Mouse (Mus musculus): Measurements from ENCODE around the gene Ccdc63.
A peak's percentile ranks its signal among the peaks of the same experiment; 100 is the strongest.

Ccdc63 gene

DNA sequence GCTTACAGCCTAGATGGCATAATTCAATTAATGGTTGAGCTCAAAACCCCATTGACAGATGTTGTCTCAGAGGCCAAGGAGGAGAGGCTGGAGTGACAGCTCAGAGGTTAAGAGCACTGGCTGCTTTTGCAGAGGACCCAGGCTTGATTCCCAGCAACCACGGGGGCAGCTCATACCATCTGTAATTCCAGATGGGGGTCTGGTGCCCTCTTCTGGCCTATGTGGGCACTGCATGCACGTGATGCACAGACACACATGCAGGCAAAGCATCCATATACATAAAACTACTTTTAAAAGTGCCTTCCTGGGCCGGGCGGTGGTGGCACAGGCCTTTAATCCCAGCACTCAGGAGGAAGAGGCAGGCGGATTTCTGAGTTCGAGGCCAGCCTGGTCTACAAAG lies 24.4 kb downstream of the Ccdc63 start:
- DNase-seq = no peak

DNA sequence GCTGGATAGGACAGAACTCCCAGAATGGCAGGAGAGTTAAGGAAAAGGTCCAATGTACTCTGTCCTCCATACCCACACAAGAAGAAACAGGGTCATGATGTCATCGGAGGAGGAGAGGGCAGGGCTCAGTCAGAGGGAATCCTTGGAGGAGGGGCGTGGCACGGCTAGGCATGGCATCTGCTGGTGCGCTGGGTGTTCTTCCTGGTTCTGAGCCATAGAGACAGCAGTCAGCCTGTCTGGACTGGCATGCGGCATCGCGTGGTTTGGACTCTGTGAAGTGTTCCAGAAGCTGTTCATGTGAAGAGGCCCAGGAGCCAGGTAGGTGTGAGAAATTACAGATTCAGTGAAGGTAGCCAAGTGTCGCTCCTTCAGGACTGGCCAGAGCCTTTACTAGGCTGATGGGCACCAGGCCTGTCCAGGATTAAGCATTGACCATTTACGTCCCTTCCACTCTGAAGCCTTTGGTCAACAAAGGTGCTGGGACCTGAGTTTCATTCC lies 25.3 kb downstream of the Ccdc63 start:
- DNase-seq = no peak

DNA sequence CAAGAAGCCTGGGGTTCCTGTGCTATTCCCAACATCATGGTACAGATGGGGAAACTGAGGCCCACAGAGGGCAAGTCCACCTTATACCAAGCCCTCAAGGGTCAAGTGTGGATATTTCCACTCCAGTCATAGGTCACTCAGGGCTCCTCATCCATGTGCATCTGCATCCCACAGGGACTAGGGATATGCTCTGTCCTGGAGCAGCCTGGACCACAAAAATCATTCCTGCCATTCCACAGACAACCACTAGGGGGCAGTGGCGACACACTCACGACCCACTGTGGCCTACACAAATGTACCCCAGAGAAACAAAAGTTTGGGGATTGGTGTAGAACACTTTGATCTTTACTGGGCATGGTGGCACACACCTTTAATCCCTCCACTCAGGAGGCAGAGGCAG lies 26.4 kb downstream of the Ccdc63 start:
- peak; percentile 69 to 80 for DNase-seq

DNA sequence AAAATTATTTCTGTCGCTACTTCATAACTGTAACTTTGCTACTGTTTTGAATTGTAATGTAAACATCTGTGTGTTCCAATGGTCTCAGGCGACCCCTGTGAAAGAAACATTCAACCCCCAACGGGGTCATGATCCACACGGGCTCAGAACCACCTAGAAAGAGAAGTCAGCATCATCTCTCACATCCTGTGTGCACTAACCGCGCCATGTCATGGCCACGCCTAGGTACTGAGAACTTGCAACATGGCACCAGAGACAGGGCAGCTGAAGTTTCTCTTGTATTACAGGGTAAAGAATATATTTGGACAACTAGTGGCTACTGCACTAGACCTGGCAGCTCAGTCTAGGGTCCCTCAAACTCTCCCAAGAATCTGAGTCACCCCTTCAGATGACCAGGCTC lies 27.2 kb downstream of the Ccdc63 start:
- DNase-seq = no peak

DNA sequence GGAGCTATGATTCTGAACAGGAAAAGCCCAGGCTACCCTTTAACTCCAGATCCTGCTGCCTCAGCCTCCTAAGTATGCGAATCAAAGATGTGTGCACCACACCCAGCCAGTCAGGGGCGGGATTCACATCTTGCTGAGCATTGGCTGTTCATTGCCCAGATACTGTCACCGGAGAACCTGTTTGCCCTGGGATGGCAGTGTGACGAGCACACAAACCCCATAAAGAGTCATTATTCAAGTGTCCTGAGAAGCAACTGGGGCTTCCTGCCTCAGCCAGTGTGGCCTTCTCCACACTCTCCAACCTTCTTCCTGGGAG lies 28.7 kb downstream of the Ccdc63 start:
- DNase-seq = no peak

DNA sequence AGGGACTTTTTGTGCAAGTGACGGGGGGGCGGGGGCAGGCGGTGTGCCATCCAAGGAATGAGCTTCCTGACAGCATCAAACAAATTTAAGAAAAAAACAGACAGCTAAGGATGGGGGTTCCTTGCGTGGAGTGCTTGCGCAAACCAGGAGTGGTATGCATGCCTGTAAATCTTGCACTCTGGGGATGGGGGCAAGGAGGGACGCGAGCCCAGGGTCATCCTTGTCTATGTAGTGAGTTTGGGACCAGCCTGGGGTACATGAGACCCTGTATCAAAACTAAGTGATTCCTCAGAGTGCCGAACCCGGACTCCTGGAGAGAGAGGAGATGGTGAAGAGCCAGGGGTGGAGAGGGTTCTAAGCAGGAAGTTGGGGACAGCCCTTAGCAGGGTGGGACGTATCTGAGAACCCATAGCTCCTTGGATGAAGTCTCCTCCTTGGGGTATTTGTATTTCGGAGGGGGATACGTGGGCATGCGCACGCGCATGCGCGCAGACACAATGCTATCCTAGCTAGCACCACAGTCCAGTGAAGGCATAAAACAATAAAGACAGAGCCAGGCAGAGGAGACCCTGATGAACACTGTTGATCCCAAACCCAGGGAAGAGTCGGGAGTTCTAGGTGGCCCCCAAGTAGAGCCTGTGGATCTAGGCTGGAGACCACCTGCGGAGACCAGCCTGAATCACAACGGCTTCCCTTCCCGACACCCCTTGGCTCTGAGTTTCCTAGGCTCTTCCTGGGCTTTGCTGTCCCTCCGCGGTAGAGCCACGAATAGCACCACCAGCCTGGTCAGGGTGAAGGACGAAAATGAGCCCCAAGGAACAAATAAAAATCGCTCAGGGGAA lies 29.3 kb downstream of the Ccdc63 start:
- no peak for DNase-seq

DNA sequence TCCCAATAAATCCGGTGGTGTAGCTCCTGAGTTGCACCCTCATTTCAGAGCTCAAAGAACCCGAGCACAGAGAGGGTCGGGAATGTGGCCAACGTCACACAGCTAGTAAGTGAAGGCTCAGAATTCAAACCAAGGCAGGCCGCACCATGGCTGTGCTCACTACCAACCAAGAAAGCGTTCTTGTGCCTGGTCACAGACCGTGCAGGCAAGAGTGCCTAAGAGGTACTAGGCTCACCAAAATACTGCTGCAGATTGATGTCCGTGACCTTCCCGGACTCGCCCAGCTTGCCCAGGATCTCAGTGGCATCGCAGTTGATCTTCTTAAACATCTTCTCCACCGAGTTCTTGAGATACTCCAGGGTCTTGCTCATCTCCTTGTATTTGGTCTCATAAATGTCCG lies 30.0 kb downstream of the Ccdc63 start:
- DNase-seq = no peak

DNA sequence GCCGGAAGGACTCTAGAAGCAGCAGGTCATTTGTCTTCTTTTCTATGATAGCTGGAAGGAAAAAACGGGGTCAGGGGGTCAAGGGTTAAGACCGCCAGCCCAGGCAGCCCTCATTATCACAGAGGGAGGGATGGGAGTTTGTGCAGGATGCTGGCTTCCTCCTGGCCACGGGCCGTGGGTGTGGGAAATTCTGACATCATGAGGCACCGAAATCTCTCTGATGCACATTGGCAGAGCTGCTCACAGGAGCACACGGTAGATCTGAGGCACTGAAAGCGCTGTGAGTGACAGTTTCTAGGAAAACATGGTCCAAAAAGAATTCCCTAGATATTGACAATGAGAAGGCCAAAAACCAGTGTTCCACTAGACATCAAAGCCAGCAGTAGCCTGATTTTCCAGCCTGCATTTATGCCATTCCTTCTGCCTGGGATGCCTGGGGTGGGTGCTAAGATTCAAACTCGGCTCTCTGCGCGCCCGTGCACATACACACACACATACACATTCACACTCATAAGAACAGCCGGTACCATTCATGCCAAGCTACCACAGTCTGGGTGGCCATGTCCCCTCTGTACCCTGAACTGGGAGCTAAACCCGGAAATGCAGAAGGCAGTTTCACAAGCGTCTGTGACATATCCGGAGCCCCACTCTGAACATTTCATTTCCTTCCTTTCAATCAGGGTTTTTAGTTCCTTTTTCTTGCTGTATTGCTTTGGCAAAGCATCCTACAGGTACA lies 31.1 kb downstream of the Ccdc63 start:
- no peak for DNase-seq

DNA sequence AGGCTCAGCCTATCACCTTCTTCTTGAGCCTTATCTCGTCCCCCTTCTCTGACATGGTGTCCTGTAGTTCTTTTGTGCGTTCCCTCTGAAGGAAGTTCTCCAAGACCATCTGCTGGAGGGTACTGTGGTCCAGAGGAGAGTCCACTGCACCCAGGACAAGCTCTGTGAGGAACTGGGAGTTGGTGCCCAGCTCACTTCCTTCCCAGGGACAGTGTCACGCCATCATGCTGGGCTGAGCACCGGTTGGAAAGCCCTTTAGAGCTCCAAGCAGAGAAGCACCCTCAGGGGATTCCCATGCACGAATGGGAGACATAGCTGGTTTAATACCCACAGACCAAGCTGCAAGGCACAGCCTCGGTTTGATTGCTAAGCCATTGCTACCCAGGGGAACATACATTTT lies 32.5 kb downstream of the Ccdc63 start:
- no peak for DNase-seq

DNA sequence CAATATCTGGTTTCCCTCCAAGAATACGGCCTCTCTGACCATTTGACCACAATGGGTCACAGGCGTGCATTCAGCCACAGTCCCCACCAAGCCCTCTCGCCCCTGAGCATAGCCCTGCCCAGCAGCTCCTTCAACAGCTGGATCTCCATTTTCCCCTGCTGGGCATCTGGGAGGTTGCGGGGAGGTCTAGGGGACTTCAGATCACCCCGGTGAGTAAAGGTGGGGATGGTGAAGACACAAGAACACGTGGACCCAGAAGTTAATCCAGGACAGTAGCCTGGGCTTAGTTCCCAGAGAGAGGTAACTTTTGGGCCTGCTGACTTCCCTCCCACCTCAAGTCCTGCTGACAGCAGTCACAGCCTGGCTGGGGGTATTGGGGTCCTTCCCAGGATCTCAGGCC lies 34.4 kb downstream of the Ccdc63 start:
- no peak for DNase-seq

DNA sequence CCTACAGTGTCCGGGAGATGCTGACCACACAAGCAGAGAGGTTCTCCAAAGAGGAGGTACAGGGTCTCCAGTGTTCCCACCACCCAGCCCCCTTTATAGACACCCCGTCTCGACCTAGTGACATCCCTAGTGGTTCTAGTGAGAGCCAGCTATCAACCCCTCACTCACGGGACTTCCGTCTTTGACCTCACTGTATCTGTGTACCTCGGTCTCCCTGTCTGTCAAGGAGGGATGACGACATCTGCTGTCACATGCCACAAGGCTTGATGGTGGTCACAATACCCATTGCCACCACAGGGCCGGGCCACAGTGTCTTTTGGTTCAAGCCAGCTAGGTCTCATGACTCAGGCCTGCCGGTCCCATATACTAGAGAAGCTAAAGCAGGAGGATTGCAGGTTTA lies 35.6 kb downstream of the Ccdc63 start:
- no peak for DNase-seq

DNA sequence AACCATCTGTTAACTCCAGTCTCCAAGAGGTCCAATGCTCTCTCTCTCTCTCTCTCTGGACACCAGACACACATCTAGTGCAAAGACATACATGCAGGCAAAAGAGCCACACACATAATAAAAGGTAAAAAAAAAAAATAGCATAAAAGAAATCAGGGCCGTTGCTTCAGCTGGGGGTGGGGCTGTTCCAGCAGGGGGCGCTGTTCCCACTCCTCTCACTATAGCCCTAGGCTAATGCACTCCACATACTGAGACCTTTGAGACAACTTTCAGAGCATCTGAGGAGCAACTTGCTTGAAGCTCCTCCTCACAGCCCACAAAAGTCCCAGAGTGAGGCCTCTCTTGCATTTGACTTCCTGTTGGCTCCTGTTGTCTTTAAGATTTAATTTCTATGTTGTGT lies 36.4 kb downstream of the Ccdc63 start:
- DNase-seq = peak; percentile 32 to 43

DNA sequence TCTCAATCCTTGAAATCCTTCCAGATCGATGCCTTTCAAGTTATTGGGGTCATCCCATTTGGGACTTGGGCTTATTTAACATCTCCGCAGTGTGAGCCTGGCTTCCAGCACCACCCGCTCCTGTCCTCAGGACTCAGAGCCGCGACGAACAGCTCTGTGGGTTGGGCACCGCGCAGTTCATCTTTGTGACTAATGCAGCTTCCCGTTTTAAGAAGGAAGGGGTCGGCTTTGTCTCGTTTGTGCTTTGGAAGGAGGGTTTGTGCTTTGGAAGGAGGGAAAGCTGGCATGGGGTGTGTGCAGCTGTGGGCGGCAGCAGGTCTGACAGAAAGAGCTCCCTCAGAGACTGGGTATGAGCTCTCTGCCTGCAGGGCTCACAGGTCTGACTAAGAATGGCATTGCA lies 37.5 kb downstream of the Ccdc63 start:
- DNase-seq = no peak

DNA sequence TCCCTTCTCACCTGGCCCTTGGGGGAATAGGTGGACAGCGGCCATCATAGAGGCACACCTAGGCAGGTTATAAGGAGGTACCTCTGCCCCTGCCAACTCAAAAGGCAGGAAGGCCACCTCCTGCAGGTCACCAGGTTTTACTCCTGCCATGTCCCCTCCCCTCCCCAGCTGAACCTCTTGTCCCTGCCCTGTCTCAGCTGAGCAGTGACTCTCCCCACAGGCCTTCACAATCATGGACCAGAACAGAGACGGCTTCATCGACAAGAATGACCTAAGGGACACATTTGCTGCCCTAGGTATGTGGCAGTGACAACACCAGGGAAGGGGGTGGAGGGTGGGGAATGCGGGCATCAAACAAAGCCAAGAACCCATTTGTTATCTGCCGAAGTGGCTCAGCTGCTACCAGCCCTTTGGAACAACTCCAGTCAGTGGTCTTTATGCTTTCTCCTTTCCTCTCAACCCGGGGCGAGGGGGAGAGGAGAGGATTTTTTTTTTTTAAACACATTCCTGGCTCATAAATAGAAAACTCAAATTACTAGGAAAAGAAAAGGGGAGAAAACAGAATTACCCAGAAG lies 38.1 kb downstream of the Ccdc63 start:
- no peak for DNase-seq

DNA sequence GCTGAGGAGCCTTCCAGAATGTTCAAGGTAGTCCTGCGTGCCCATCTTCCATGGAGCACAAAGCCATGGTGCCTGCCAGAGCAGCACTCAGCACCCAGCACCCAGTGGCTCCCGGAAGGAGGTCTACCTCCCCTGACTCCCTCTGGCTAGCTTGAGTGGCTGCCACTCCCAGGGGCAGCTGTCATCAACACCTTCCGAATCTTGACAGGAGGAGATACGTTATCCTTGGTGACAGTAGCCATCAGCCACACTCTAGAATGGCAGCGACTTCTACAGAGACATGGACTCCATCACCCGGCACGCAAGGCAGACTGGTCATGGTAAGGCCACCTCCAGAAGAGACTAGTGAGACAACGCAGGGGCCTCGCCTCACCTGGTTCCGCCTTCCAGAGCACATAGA lies 46.2 kb downstream of the Ccdc63 start:
- no peak for DNase-seq

DNA sequence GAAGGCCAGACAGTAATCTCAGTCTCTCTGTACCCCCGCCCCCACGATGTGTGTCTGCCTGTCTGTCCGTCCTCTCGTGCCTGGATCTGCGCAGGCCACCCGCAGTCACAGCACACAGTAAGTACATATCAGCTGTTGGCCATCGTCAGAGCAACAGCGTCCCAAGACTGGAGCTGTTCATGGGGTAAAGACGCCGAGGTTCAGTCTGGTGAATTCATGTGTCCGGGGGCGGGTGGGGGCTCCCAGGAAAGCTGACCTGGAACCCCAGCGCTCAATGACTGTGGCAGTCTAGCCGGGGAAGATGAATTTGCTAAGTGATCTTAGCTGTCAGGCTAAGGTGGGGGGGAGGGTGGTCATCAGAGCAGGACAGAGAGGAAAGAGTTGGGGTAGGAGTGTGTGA lies 46.9 kb downstream of the Ccdc63 start:
- DNase-seq = no peak

DNA sequence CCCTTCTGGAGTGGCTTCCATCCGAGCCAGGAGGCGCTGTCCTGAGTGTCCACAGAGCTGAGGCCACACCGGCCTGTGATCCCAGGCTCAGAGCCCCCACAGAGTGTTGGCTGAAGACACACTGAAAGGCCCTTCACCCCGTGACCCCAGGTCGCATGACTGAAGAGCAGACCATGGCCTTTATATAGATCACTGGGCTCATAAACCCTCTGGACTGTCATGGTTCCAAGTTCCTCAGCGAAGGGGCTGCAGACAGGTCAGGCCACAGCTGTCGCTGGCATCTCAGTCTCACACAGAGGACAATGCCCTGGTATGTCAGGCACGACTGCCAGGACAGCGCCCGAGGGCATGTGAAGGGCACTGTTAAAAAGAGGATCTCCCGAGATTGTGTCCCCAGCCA lies 47.8 kb downstream of the Ccdc63 start:
- no peak for DNase-seq

DNA sequence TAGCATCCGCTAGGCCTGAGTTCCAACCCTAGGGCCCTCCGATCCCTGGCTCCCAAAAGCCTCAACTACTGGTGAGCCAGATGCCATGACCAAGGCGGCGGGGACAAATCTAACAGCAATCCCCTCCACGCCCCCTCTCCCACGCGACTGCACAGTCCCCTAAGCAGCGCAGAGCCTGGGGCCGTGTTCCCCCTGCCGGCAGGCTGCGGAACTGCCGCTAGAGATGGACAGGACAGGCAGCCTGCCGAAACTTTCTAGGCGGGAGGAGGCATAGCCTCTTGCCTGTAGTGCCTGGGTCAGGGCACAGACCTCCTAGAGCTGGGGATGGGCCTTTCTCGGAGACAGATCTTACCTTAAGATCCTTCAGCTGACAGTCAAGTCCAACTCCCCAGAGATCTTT lies 49.6 kb downstream of the Ccdc63 start:
- DNase-seq = peak; percentile 42 to 55

DNA sequence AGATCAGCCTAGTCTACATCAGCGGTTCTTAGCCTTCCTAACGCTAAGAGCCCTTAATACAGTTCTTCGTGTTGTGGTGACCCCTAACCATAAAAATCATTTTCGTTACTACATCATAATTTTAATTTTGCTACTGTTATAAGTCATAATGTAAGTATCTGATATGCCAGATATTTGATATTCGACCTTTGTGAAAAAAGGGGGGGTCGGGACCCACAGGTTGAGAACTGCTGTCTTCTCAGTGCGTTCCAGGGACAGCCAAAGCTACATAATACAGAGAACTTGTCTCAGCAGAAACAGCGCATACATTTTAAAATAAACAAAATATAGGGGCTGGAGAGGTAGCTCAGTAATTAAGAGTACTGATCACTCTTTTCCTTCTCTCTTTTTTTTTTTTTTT lies 51.0 kb downstream of the Ccdc63 start:
- no peak for DNase-seq

DNA sequence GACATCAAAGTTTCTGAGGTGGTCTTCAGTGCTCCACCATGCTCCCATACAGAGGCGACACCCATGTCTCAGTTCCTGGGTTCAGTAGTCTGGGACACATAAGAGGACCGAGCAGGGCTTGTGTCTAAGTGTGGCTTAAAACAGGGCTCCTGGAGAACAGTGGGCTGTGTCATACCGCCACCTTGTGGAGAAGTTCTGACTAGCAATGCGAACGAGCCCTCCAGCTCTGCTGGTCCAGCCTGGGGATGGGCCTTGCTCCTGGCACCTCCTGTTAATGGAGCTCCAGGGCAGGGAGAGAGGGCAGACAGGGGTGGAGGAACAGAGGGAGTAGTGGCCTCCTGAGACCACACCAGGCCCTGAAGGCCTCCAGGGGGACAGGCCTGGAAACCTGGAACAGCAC lies 51.7 kb downstream of the Ccdc63 start:
- peak; percentile 87 to 92 for DNase-seq

DNA sequence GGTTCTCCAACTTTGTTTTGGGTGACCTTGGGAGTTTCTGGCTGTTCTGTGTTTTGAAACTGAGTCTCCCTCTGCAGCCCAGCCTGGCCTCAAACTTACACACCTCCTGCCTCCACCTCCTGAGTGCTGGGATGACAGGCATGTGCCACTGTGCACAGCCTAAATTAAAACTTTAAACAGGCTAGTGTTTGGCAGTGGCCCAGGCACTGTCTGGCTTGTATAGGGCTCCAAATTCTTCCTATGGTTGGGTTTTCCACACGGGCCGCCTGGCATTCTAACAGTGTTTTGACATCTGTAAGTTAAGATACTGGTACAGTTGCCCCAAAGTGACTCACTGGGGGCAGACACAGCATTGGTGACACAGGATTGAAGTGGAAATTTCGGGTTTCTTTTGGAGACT lies 54.5 kb downstream of the Ccdc63 start:
- DNase-seq = no peak

DNA sequence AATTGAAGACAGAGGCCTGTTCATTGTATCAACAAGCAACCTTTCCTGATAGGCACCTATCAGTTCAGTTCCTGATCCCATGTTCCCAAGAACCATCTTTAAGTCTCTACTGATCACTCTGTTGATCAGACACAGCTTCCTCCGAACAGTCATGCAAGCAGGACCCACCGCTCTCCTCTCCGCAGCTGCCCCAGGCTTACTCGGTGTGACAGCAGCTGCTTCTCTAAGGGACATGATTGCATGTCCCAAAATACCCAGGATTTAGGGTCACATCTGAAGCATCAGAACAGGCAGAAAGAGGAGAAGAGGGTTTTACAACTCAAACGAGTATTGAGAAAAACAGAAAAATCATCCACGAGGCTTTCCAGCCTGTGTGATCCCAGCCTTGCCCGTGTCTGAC lies 55.3 kb downstream of the Ccdc63 start:
- DNase-seq = no peak

DNA sequence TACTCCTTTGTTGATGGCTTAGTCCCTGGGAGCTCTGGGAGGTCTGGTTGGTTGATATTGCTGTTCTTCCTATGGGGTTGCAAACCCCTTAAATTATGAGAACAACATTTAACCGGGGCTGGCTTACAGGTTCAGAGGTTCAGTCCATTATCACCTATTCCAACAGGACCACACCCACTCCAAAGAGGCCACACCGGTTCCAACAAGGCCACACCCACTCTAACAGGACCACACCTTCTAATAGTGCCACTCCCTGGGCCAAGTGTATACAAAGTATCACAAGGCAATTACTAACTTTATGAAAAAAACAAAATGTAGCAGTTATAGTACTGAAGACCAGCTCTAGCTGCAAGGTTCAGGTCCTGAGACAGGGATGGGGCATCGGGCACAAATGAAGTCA lies 56.2 kb downstream of the Ccdc63 start:
- DNase-seq = no peak

DNA sequence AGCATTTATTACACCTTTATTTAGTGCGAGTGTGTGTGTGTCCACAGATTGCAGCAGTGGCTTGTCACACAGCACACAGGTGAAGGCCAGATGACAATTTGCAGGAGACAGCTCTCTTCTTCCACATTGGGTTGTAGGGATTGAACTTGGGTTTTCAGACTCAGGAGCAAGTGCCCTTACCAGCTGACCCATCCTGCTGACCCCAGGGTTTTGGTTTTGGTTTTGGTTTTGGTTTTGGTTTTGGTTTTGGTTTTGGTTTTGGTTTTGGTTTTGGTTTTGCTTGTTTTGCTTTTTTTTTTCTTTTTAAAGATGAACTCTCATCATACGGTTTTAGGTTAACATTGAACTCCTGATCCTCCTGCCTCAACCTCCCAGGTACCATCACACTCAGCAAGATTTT lies 57.3 kb downstream of the Ccdc63 start:
- no peak for DNase-seq
